Mouse (Mus musculus): Measurements from ENCODE around the gene Gm2381.
"Not testable (repeated sequence)": the region's sequence is repeated elsewhere in the genome, so short reads cannot be mapped to it uniquely, and the experiment has no call there.

The Gm2381 gene

GRCm38 (mm10) chr7:42866801-42867458 is at the start of gene Gm2381:
Gene Gm2381, minus strand, starts transcription at chr7:42867234.
- DNase-seq (ENCODE audit: low spot score in 2 of 2), result not testable (repeated sequence)

- not testable (repeated sequence) for DNase-seq (ENCODE audit: low spot score in 2 of 2)
These were observed 31.0 kb upstream of the Gm2381 start for GRCm38 (mm10) chr7:42898067-42898466.

GRCm38 (mm10) chr7:42878090-42878489 is 11.1 kb upstream of the Gm2381 start:
- DNase-seq (ENCODE audit: low spot score in 2 of 2), result no peak

- not testable (repeated sequence) for DNase-seq (ENCODE audit: low spot score in 2 of 2)
These were observed 28.7 kb downstream of the Gm2381 start for GRCm38 (mm10) chr7:42838366-42838765.

- no peak for DNase-seq (ENCODE audit: low spot score in 2 of 2)
These were observed 34.8 kb downstream of the Gm2381 start for GRCm38 (mm10) chr7:42832221-42832620.

DNA sequence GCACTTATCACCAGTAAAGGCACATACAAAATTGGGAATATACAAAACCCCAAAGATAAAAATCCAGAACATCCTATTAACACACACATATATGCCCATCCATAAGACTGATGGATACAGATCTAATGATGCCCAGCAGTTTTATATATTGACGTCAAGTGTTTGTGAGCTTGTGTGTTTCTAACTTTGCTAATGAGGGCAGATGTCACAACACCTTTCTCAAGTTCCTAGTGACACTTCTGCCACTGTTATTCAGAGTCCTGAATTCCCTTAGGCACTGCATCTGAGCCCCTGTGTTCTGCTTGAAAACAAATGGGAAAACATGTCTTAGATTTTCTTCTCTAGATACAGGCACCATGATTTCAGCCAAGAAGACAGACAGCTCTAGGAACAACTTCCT is 73.6 kb downstream of the Gm2381 start, which contains the start of gene Vmn2r62:
TSS of gene Vmn2r62 (minus strand) at position 101 of the 400 bp plus-strand sequence.
- DNase-seq (ENCODE audit: low spot score in 2 of 2), result not testable (repeated sequence)
